Mouse (Mus musculus) thymus, postnatal 14 days (tissue): ENCODE data around the gene Cdh1.
"Not testable (repeated sequence)": the region's sequence is repeated elsewhere in the genome, so short reads cannot be mapped to it uniquely, and the experiment has no call there.

Experiments used
- DNase-seq: peaks from one replicate; pipeline ENCODE4 v3.0.0; 2021

Cdh1 gene

GRCm38 (mm10) chr8:106603131-106603819 is at the start of gene Cdh1:
Cdh1 (plus strand) TSS chr8:106603351.
- DNase-seq, result peak; percentile 69

GRCm38 (mm10) chr8:106554011-106554410 is 49.1 kb upstream of the Cdh1 start:
- DNase-seq, result no peak

- no peak for DNase-seq
Measured at GRCm38 (mm10) chr8:106556068-106556645, 47.0 kb upstream of the Cdh1 start.

GRCm38 (mm10) chr8:106559844-106560243 is 43.3 kb upstream of the Cdh1 start:
- DNase-seq, result no peak

GRCm38 (mm10) chr8:106561097-106561865 is 41.9 kb upstream of the Cdh1 start:
- peak; percentile 67 for DNase-seq

GRCm38 (mm10) chr8:106563691-106564182 is 39.4 kb upstream of the Cdh1 start:
- no peak for DNase-seq

GRCm38 (mm10) chr8:106569006-106569405 is 34.1 kb upstream of the Cdh1 start:
- DNase-seq, result no peak

- no peak for DNase-seq
Measured at GRCm38 (mm10) chr8:106570386-106570785, 32.8 kb upstream of the Cdh1 start.

GRCm38 (mm10) chr8:106571551-106572172 is 31.5 kb upstream of the Cdh1 start:
- DNase-seq, result no peak

- DNase-seq, result not testable (repeated sequence)
Measured at GRCm38 (mm10) chr8:106572175-106572574, 31.0 kb upstream of the Cdh1 start.

- not testable (repeated sequence) for DNase-seq
Measured at GRCm38 (mm10) chr8:106573168-106573567, 30.0 kb upstream of the Cdh1 start, which contains the start of gene Gm10073. Gm10073 (minus strand) TSS chr8:106573461.

GRCm38 (mm10) chr8:106574283-106574682 is 28.9 kb upstream of the Cdh1 start:
- no peak for DNase-seq

GRCm38 (mm10) chr8:106576849-106577555 is 26.1 kb upstream of the Cdh1 start:
- DNase-seq, result no peak

- DNase-seq, result no peak
Measured at GRCm38 (mm10) chr8:106579510-106579909, 23.6 kb upstream of the Cdh1 start.

GRCm38 (mm10) chr8:106581344-106582088 is 21.6 kb upstream of the Cdh1 start:
- no peak for DNase-seq

- no peak for DNase-seq
Measured at GRCm38 (mm10) chr8:106584942-106585670, 18.0 kb upstream of the Cdh1 start.

- DNase-seq, result no peak
Measured at GRCm38 (mm10) chr8:106585671-106586037, 17.5 kb upstream of the Cdh1 start.

GRCm38 (mm10) chr8:106586896-106587295 is 16.3 kb upstream of the Cdh1 start:
- no peak for DNase-seq

GRCm38 (mm10) chr8:106588443-106589431 is 14.4 kb upstream of the Cdh1 start:
- no peak for DNase-seq

GRCm38 (mm10) chr8:106592458-106592857 is 10.7 kb upstream of the Cdh1 start:
- no peak for DNase-seq
